Mouse (Mus musculus): ENCODE results near the gene Dennd4b.

- no peak for TF ChIP-seq GATA1 (IDR thresholded peaks at IDR 0.05; ENCODE audit: borderline replicate concordance, low read length)
- no peak for TF ChIP-seq CTCF (IDR thresholded peaks at IDR 0.05; ENCODE audit: low read depth, low read length)
Observed at GRCm38 (mm10) chr3:90222455-90222854, 42.5 kb upstream of the Dennd4b start.

Data from G1E (cell line).